20 mouse cellular contexts compared by ENCODE assay signal in the genomic region with DNA sequence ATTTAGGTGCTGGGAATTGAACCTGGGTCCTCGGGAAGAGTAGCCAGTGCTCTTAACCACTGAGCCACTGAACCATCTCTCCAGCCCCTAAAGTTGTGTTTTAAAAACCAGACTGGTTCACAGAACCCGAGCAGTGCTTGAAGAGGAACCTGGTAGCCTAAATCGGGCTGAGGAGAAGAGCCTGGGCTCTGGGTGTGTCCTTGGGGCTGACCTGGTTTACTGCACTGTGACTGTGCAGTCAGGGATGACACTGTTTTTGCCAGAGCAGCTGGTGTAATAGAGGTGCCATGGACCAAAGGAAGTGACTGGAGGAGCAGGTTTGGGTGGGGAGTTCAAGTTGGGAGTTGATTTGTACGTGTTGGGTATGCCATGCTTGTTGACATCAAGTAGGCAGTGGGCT. TPM values are rescaled to one million over a fixed set of nuclear protein-coding genes. Genes with fewer than 3 reads are reported as not detected.
A peak's percentile ranks its signal among the peaks of the same experiment; 100 is the strongest.
DNase-seq lines count a peak whose midpoint lies in the region; ATAC-seq and TF ChIP-seq lines count a peak whose summit lies in the region.
"Had no signal": no experiment of that assay in that cellular context is flagged by ENCODE, and none has a peak within 500 bp of the region (broad histone marks: within the 10 kb centered on the region; RNA-seq: fewer than 3 reads in every experiment).

No protein-coding gene starts in this region.

- no peaks in the 10 kb centered on the region for H3K27me3 ChIP-seq in MEL (ENCODE audit: control insufficient read depth in 1 of 2, insufficient read depth in 2 of 2, low read length in 2 of 2)
- H3K27me3 ChIP-seq in kidney, adult 2 months (replicated peaks; ENCODE audit: control insufficient read depth, insufficient read depth, low read length), result no peaks in the 10 kb centered on the region
- H3K27me3 ChIP-seq in forebrain, embryonic 10.5 days (ENCODE audit: poor library complexity, severe bottlenecking), result no peaks in the 10 kb centered on the region
- H3K27me3 ChIP-seq: embryonic facial prominence, embryonic 12.5 days; forebrain, embryonic 13.5 days; intestine, embryonic 15.5 days; Patski had no signal

- WGBS in kidney, adult 2 months, result 78% methylated on average over 4 of the region's 4 CpGs
- 94% methylated on average over 4 of the region's 4 CpGs for WGBS in forebrain, embryonic 10.5 days

- no peak overlapping the region for H3K27ac ChIP-seq in MEL (ENCODE audit: control insufficient read depth, low read depth, low read length)
- no peak overlapping the region for H3K27ac ChIP-seq in kidney, adult 2 months (ENCODE audit: insufficient read depth, low read depth, low read length)
- no peak overlapping the region for H3K27ac ChIP-seq in forebrain, embryonic 10.5 days
- H3K27ac ChIP-seq: embryonic facial prominence, embryonic 12.5 days; forebrain, embryonic 13.5 days; gastrocnemius, adult 2 months; hindbrain, embryonic 10.5 days; hindbrain, embryonic 14.5 days; intestine, embryonic 15.5 days had no signal

- H3K4me3 ChIP-seq in MEL (ENCODE audit: control insufficient read depth in 1 of 2, insufficient read depth in 1 of 2, low read depth in 2 of 2, low read length in 2 of 2), result no peak overlapping the region
- H3K4me3 ChIP-seq in kidney, adult 2 months (ENCODE audit: insufficient read depth, low read depth, low read length), result no peak overlapping the region
- no peak overlapping the region for H3K4me3 ChIP-seq in forebrain, embryonic 10.5 days
- H3K4me3 ChIP-seq: embryonic facial prominence, embryonic 12.5 days; forebrain, embryonic 13.5 days; gastrocnemius, adult 2 months; hindbrain, embryonic 10.5 days; intestine, embryonic 15.5 days had no signal

- H3K9me3 ChIP-seq in MEL (replicated peaks; ENCODE audit: insufficient read depth, low read length), result no peaks in the 10 kb centered on the region
- H3K9me3 ChIP-seq in forebrain, embryonic 10.5 days, result peaks cover 23% of the 10 kb centered on the region; the same call in 1 of the 2 replicates
- H3K9me3 ChIP-seq: embryonic facial prominence, embryonic 12.5 days; intestine, embryonic 15.5 days had no signal

- H3K79me2 ChIP-seq in MEL (ENCODE audit: control insufficient read depth, insufficient read depth, low read length, poor library complexity), result peaks cover 24% of the 10 kb centered on the region

- TF ChIP-seq EP300 in MEL (IDR thresholded peaks at IDR 0.05; ENCODE audit: low read depth in 1 of 2, low read length in 2 of 2), result no peak

- H3K9ac ChIP-seq in MEL (ENCODE audit: control insufficient read depth, low read depth, low read length, poor library complexity, severe bottlenecking), result no peak overlapping the region
- H3K9ac ChIP-seq: embryonic facial prominence, embryonic 12.5 days; forebrain, embryonic 13.5 days; forebrain, postnatal 0 days; hindbrain, embryonic 14.5 days; intestine, embryonic 15.5 days had no signal

- H3K4me1 ChIP-seq in MEL (ENCODE audit: control insufficient read depth in 1 of 2, insufficient read depth in 2 of 2, low read length in 2 of 2), result peaks cover 9 to 22% of the 10 kb centered on the region in 2 experiments
- H3K4me1 ChIP-seq in kidney, adult 2 months (ENCODE audit: control insufficient read depth, insufficient read depth, low read length), result no peaks in the 10 kb centered on the region
- H3K4me1 ChIP-seq in forebrain, embryonic 10.5 days, result peaks cover 1% of the 10 kb centered on the region; the same call in 1 of the 2 replicates
- H3K4me1 ChIP-seq: embryonic facial prominence, embryonic 12.5 days had no signal

- peaks cover 4 to 19% of the 10 kb centered on the region in 2 experiments for H3K36me3 ChIP-seq in MEL (ENCODE audit: control insufficient read depth in 1 of 2, insufficient read depth in 2 of 2, low read length in 2 of 2)
- peaks cover 2% of the 10 kb centered on the region; the same call in 1 of the 2 replicates for H3K36me3 ChIP-seq in kidney, adult 2 months (ENCODE audit: control insufficient read depth, insufficient read depth, low read length)
- H3K36me3 ChIP-seq in forebrain, embryonic 10.5 days (replicated peaks), result peaks cover 74% of the 10 kb centered on the region

- peak; percentile 2 for DNase-seq in right cerebral cortex, postnatal 25 days
- no peak for DNase-seq in right cerebral cortex, adult 2 months (ENCODE audit: low spot score in 2 of 2)
- peak; percentile 57 for DNase-seq in MEL (ENCODE audit: low read depth, low spot score)
- DNase-seq in kidney, adult 2 months, result no peak
- no peak for DNase-seq in forebrain, embryonic 10.5 days (ENCODE audit: extremely low spot score, low spot score)
- DNase-seq: cerebellum, adult 11 months; cerebellum, adult 8-10 months; cerebellum, postnatal 25 days; forebrain, postnatal 0 days; gastrocnemius, adult 2 months; gastrocnemius, postnatal 25 days; heart, postnatal 10 days had no signal

- TF ChIP-seq CTCF in MEL (IDR thresholded peaks at IDR 0.05 in 2 of 3, conservative IDR thresholded peaks at IDR 0.05 in 1 of 3; ENCODE audit: control insufficient read depth in 1 of 3, insufficient read depth in 1 of 3, low read depth in 2 of 3, low read length in 3 of 3, poor library complexity in 1 of 3, severe bottlenecking in 1 of 3), result no peak
- TF ChIP-seq CTCF in kidney, adult 2 months (conservative IDR thresholded peaks at IDR 0.05; ENCODE audit: insufficient read depth, insufficient read length, low read depth, low read length), result no peak

- TF ChIP-seq POLR2A in MEL (IDR thresholded peaks at IDR 0.05; ENCODE audit: control insufficient read depth in 1 of 2, insufficient read depth in 1 of 2, low read depth in 1 of 2, low read length in 2 of 2, poor library complexity in 1 of 2), result no peak
- no peak for TF ChIP-seq POLR2A in kidney, adult 2 months (IDR thresholded peaks at IDR 0.05; ENCODE audit: low read depth, low read length)

- TF ChIP-seq RAD21 in MEL (IDR thresholded peaks at IDR 0.05; ENCODE audit: low read depth, low read length), result no peak

- peak; percentile 83 for ATAC-seq in neutrophil, adult 5-6 weeks (ENCODE audit: extremely low read depth, insufficient number of reproducible peaks, low FRiP score, poor library complexity, severe bottlenecking)
- ATAC-seq: activated CD4-positive, CD25-positive, alpha-beta regulatory T cell, adult 4 months; forebrain, embryonic 13.5 days; forebrain, postnatal 0 days; intestine, embryonic 15.5 days; Patski had no signal

TF ChIP-seq in MEL, 35 proteins besides CTCF, POLR2A, EP300 and RAD21:
- TF ChIP-seq E2F4 (IDR thresholded peaks at IDR 0.05; ENCODE audit: borderline replicate concordance, low read depth, low read length) (no peak), TCF12 (IDR thresholded peaks at IDR 0.05; ENCODE audit: low read depth, low read length) (no peak), NELFE (IDR thresholded peaks at IDR 0.05; ENCODE audit: low read depth, low read length) (no peak), MAZ (IDR thresholded peaks at IDR 0.05; ENCODE audit: low read depth, low read length) (no peak), POLR2AphosphoS2 (IDR thresholded peaks at IDR 0.05; ENCODE audit: low read length) (no peak), SIN3A (IDR thresholded peaks at IDR 0.05; ENCODE audit: low read length) (no peak)

RNA-seq across cellular contexts. Expression of gene Sipa1l1, which starts 10.5 kb away (rescaled TPM):
- 18.1 and 30.1 TPM in 2 replicates for total RNA-seq in MEL (2012; rRNA removed)
- 10 to 100 TPM; 19.3 to 42.7 TPM for polyA plus RNA-seq in MEL (2012; ENCODE audit: insufficient read depth in 1 of 2, insufficient read length in 2 of 2, low read depth in 1 of 2, low replicate concordance in 2 of 2, missing spikeins in 1 of 2)
- 63.7 and 69.6 TPM in 2 replicates for total RNA-seq in neutrophil, adult 5-6 weeks (2017)
- 34.0 and 34.1 TPM in 2 replicates for polyA plus RNA-seq in kidney, adult 2 months (2012; rRNA removed)
- polyA plus RNA-seq in forebrain, embryonic 10.5 days (2016; fragmentation: Nextera tagmentation; extraction: Ambion mirVana), result 39.0 and 40.6 TPM in 2 replicates

Comparison
In these comparisons a context has a peak if more than half of its experiments do, and no peak if none do; other contexts are left out.
1. DNase-seq: peak in right cerebral cortex, postnatal 25 days (single experiment) and MEL (single experiment); none in right cerebral cortex, adult 2 months (0 of 2), kidney, adult 2 months (single experiment) and forebrain, embryonic 10.5 days (single experiment).